In genomic region chr10:71261637-71262036, GRCm38 (mm10) we compare ENCODE assay signal across 25 mouse cellular contexts. TPM values are rescaled to one million over a fixed set of nuclear protein-coding genes. Genes with fewer than 3 reads are reported as not detected.
A peak's percentile ranks its signal among the peaks of the same experiment; 100 is the strongest.
DNase-seq lines count a peak whose midpoint lies in the region; ATAC-seq and TF ChIP-seq lines count a peak whose summit lies in the region.
"Had no signal": no experiment of that assay in that cellular context is flagged by ENCODE, and none has a peak within 500 bp of the region (broad histone marks: within the 10 kb centered on the region; RNA-seq: fewer than 3 reads in every experiment).

No protein-coding gene starts in this region.

- H3K4me2 ChIP-seq in intestine, embryonic 16.5 days (ENCODE audit: low read depth, low read length), result no peak overlapping the region
- H3K4me2 ChIP-seq in intestine, embryonic 15.5 days (replicated peaks), result no peak overlapping the region
- no peak overlapping the region for H3K4me2 ChIP-seq in liver, embryonic 11.5 days
- H3K4me2 ChIP-seq in neural tube, embryonic 14.5 days (ENCODE audit: low read depth, low read length), result no peak overlapping the region
- H3K4me2 ChIP-seq in stomach, postnatal 0 days (replicated peaks; ENCODE audit: low read depth), result no peak overlapping the region
- H3K4me2 ChIP-seq: heart, embryonic 15.5 days; limb, embryonic 13.5 days; liver, embryonic 15.5 days had no signal

- DNase-seq in liver, embryonic 11.5 days (ENCODE audit: low spot score), result no peak
- no peak for DNase-seq in liver
- DNase-seq in stomach, postnatal 0 days (ENCODE audit: low spot score), result peak; percentile 27
- DNase-seq in frontal cortex, postnatal 14 days (ENCODE audit: low spot score in 2 of 2), result no peak
- DNase-seq: adrenal gland, adult 8-10 months; cerebellum, adult 11-12 months; cerebellum, postnatal 10 days; forebrain, postnatal 0 days; heart, postnatal 4 days; kidney, postnatal 14 days; right cerebral cortex, postnatal 14 days had no signal

- no peak for TF ChIP-seq CTCF in stomach, postnatal 0 days (IDR thresholded peaks at IDR 0.05; ENCODE audit: low read depth)

- TF ChIP-seq EP300 in stomach, postnatal 0 days (optimal IDR thresholded peaks at IDR 0.05), result no peak

- no peak overlapping the region for H3K27ac ChIP-seq in intestine, embryonic 16.5 days (ENCODE audit: low read length)
- H3K27ac ChIP-seq in intestine, embryonic 15.5 days, result no peak overlapping the region
- no peak overlapping the region for H3K27ac ChIP-seq in liver, embryonic 11.5 days (ENCODE audit: low read depth, low read length)
- peak overlapping the region; percentile 24; the same call in 1 of the 2 replicates for H3K27ac ChIP-seq in neural tube, embryonic 14.5 days (ENCODE audit: low read depth, low read length)
- H3K27ac ChIP-seq in stomach, postnatal 0 days (replicated peaks), result peak overlapping the region; percentile 61
- H3K27ac ChIP-seq: forebrain, embryonic 10.5 days; heart, embryonic 15.5 days; layer of hippocampus, adult 2 months; limb, embryonic 13.5 days; liver, embryonic 15.5 days; midbrain, embryonic 10.5 days had no signal

- H3K4me1 ChIP-seq in intestine, embryonic 16.5 days (ENCODE audit: control insufficient read depth, insufficient read depth, low read length), result no peaks in the 10 kb centered on the region
- H3K4me1 ChIP-seq in intestine, embryonic 15.5 days (replicated peaks), result no peaks in the 10 kb centered on the region
- H3K4me1 ChIP-seq in liver, embryonic 11.5 days (replicated peaks; ENCODE audit: control insufficient read depth, insufficient read depth, low read length), result no peaks in the 10 kb centered on the region
- H3K4me1 ChIP-seq in neural tube, embryonic 14.5 days (ENCODE audit: control insufficient read depth, insufficient read depth, low read length), result peaks cover 14% of the 10 kb centered on the region
- no peaks in the 10 kb centered on the region for H3K4me1 ChIP-seq in stomach, postnatal 0 days (replicated peaks; ENCODE audit: control insufficient read depth, insufficient read depth)
- H3K4me1 ChIP-seq: heart, embryonic 15.5 days; liver, embryonic 15.5 days had no signal

- H3K4me3 ChIP-seq in intestine, embryonic 16.5 days (ENCODE audit: low read length), result no peak overlapping the region
- H3K4me3 ChIP-seq in intestine, embryonic 15.5 days (replicated peaks), result no peak overlapping the region
- no peak overlapping the region for H3K4me3 ChIP-seq in liver, embryonic 11.5 days (ENCODE audit: low read depth, low read length)
- H3K4me3 ChIP-seq in neural tube, embryonic 14.5 days (ENCODE audit: low read depth, low read length), result no peak overlapping the region
- no peak overlapping the region for H3K4me3 ChIP-seq in stomach, postnatal 0 days (ENCODE audit: low read depth, low read length)
- H3K4me3 ChIP-seq: forebrain, embryonic 10.5 days; heart, embryonic 15.5 days; layer of hippocampus, adult 2 months; limb, embryonic 13.5 days; liver, embryonic 15.5 days; midbrain, embryonic 10.5 days; myocyte had no signal

- H3K36me3 ChIP-seq in intestine, embryonic 16.5 days (ENCODE audit: control insufficient read depth, insufficient read depth, low read length), result no peaks in the 10 kb centered on the region
- H3K36me3 ChIP-seq in intestine, embryonic 15.5 days, result peaks cover under 1% of the 10 kb centered on the region
- H3K36me3 ChIP-seq in liver, embryonic 11.5 days (ENCODE audit: control insufficient read depth, insufficient read depth, low read length), result no peaks in the 10 kb centered on the region; the same call in 1 of the 2 replicates
- peaks cover 10% of the 10 kb centered on the region; the same call in 1 of the 2 replicates for H3K36me3 ChIP-seq in neural tube, embryonic 14.5 days (ENCODE audit: control insufficient read depth, insufficient read depth, low read length)
- H3K36me3 ChIP-seq in stomach, postnatal 0 days (ENCODE audit: control insufficient read depth, insufficient read depth, low read length), result no peaks in the 10 kb centered on the region

- whole genome bisulfite sequencing in intestine, embryonic 16.5 days, result 73% methylated on average over 8 of the region's 8 CpGs
- 75% methylated on average over 8 of the region's 8 CpGs for WGBS in intestine, embryonic 15.5 days
- 80% methylated on average over 8 of the region's 8 CpGs for WGBS in liver, embryonic 11.5 days
- WGBS in neural tube, embryonic 14.5 days, result 70% methylated on average over 8 of the region's 8 CpGs
- WGBS in stomach, postnatal 0 days, result 67% methylated on average over 8 of the region's 8 CpGs

- no peaks in the 10 kb centered on the region for H3K9me3 ChIP-seq in intestine, embryonic 16.5 days (ENCODE audit: control insufficient read depth, low read length)
- no peaks in the 10 kb centered on the region for H3K9me3 ChIP-seq in intestine, embryonic 15.5 days
- no peaks in the 10 kb centered on the region for H3K9me3 ChIP-seq in liver, embryonic 11.5 days (ENCODE audit: control insufficient read depth, low read length)
- no peaks in the 10 kb centered on the region for H3K9me3 ChIP-seq in neural tube, embryonic 14.5 days (ENCODE audit: control insufficient read depth, low read length)
- no peaks in the 10 kb centered on the region for H3K9me3 ChIP-seq in stomach, postnatal 0 days (ENCODE audit: control insufficient read depth, low read length)
- H3K9me3 ChIP-seq: forebrain, embryonic 10.5 days; heart, embryonic 15.5 days; limb, embryonic 13.5 days; liver, embryonic 15.5 days; midbrain, embryonic 10.5 days had no signal

- H3K27me3 ChIP-seq in intestine, embryonic 16.5 days (replicated peaks; ENCODE audit: control insufficient read depth, insufficient read depth, low read length), result no peaks in the 10 kb centered on the region
- H3K27me3 ChIP-seq in intestine, embryonic 15.5 days (replicated peaks), result no peaks in the 10 kb centered on the region
- H3K27me3 ChIP-seq in liver, embryonic 11.5 days (replicated peaks; ENCODE audit: control insufficient read depth, insufficient read depth, low read length), result no peaks in the 10 kb centered on the region
- no peaks in the 10 kb centered on the region for H3K27me3 ChIP-seq in neural tube, embryonic 14.5 days (ENCODE audit: control insufficient read depth, insufficient read depth, low read length)
- no peaks in the 10 kb centered on the region for H3K27me3 ChIP-seq in stomach, postnatal 0 days (ENCODE audit: control insufficient read depth, insufficient read depth, low read length)
- H3K27me3 ChIP-seq: heart, embryonic 15.5 days; limb, embryonic 13.5 days; liver, embryonic 15.5 days had no signal

- H3K9ac ChIP-seq in intestine, embryonic 16.5 days (ENCODE audit: low read depth, low read length), result no peak overlapping the region
- H3K9ac ChIP-seq in intestine, embryonic 15.5 days, result no peak overlapping the region
- no peak overlapping the region for H3K9ac ChIP-seq in liver, embryonic 11.5 days (ENCODE audit: low read depth, low read length)
- H3K9ac ChIP-seq in neural tube, embryonic 14.5 days (replicated peaks; ENCODE audit: low read depth, low read length), result no peak overlapping the region
- no peak overlapping the region for H3K9ac ChIP-seq in stomach, postnatal 0 days (ENCODE audit: low read length)
- H3K9ac ChIP-seq: forebrain, postnatal 0 days; heart, embryonic 15.5 days; limb, embryonic 13.5 days; liver, embryonic 15.5 days had no signal

- peak; percentile 48; the same call in 1 of the 2 replicates for ATAC-seq in intestine, embryonic 16.5 days
- no peak for ATAC-seq in intestine, embryonic 15.5 days
- ATAC-seq in liver, embryonic 11.5 days (replicated peaks; ENCODE audit: low FRiP score), result 0 out of 2 replicates have a peak, but pooled peaks have one; percentile 15
- ATAC-seq in neural tube, embryonic 14.5 days (ENCODE audit: low read depth), result no peak
- peak; percentile 97 for ATAC-seq in stomach, postnatal 0 days (ENCODE audit: low FRiP score, low TSS enrichment)
- ATAC-seq: activated CD4-positive, CD25-positive, alpha-beta regulatory T cell, adult 4 months; forebrain, postnatal 0 days; inflammation-experienced regulatory T-cells, adult 6 months; lung, postnatal 0 days; midbrain, embryonic 16.5 days had no signal

RNA-seq across cellular contexts. Expression of gene Ube2d1, which starts 23.4 kb away (rescaled TPM):
- 43.7 and 45.0 TPM in 2 replicates for polyA plus RNA-seq in intestine, embryonic 16.5 days (2015; fragmentation: Nextera tagmentation; extraction: Ambion mirVana)
- 48.5 and 57.7 TPM in 2 replicates for polyA plus RNA-seq in intestine, embryonic 15.5 days (2015; fragmentation: Nextera tagmentation; extraction: Ambion mirVana)
- polyA plus RNA-seq in liver, embryonic 11.5 days (2014; fragmentation: Nextera tagmentation; extraction: Ambion mirVana), result 34.7 and 41.6 TPM in 2 replicates
- 218 and 220 TPM in 2 replicates for polyA plus RNA-seq in neural tube, embryonic 14.5 days (2014; fragmentation: Nextera tagmentation; extraction: Ambion mirVana)
- 25.6 and 30.7 TPM in 2 replicates for polyA plus RNA-seq in stomach, postnatal 0 days (2015; fragmentation: Nextera tagmentation; extraction: Ambion mirVana)

RNA-seq across cellular contexts. Expression of gene Tfam, which starts 23.6 kb away (rescaled TPM):
- 70.7 and 76.5 TPM in 2 replicates for polyA plus RNA-seq in intestine, embryonic 16.5 days (2015; fragmentation: Nextera tagmentation; extraction: Ambion mirVana)
- 89.1 and 93.6 TPM in 2 replicates for polyA plus RNA-seq in intestine, embryonic 15.5 days (2015; fragmentation: Nextera tagmentation; extraction: Ambion mirVana)
- polyA plus RNA-seq in liver, embryonic 11.5 days (2014; fragmentation: Nextera tagmentation; extraction: Ambion mirVana), result 104 and 105 TPM in 2 replicates
- polyA plus RNA-seq in neural tube, embryonic 14.5 days (2014; fragmentation: Nextera tagmentation; extraction: Ambion mirVana), result 45.7 and 48.1 TPM in 2 replicates
- 33.2 and 35.2 TPM in 2 replicates for polyA plus RNA-seq in stomach, postnatal 0 days (2015; fragmentation: Nextera tagmentation; extraction: Ambion mirVana)

Comparison
In these comparisons a context has a peak if more than half of its experiments do, and no peak if none do; other contexts are left out.
1. ATAC-seq: peak in intestine, embryonic 16.5 days (single experiment), liver, embryonic 11.5 days (single experiment) and stomach, postnatal 0 days (single experiment); none in intestine, embryonic 15.5 days (single experiment) and neural tube, embryonic 14.5 days (single experiment).
2. H3K27ac ChIP-seq: peak in neural tube, embryonic 14.5 days (single experiment) and stomach, postnatal 0 days (single experiment); none in intestine, embryonic 16.5 days (single experiment), intestine, embryonic 15.5 days (single experiment) and liver, embryonic 11.5 days (single experiment).